Mouse (Mus musculus) stomach, embryonic 14.5 days (tissue): Measurements from ENCODE around the gene Trp53i11. TPM values are rescaled to one million over a fixed set of nuclear protein-coding genes. Genes with fewer than 3 reads are reported as not detected.

Source experiments
- ATAC-seq: fragments of 200-750 bp; cut with Nextera tagmentation; 2 replicates; pipeline ENCODE4 v1.8.0; 2017; ENCODE audit warnings: low read depth, moderate TSS enrichment; ENCODE audit not compliant: insufficient number of reproducible peaks, insufficient read depth, low FRiP score
- H3K27ac ChIP-seq: fragments of 300-500 bp; sonication (generic); 2 replicates; pipeline ENCODE4 v1.5.1; 2014; ENCODE audit warnings: mild to moderate bottlenecking, low read length, moderate library complexity, mixed read lengths
- H3K27me3 ChIP-seq: fragments of 300-500 bp; sonication (generic); 2 replicates; pipeline ENCODE4 v1.6.1; 2014; ENCODE audit warnings: low read length, control low read depth, mixed read lengths; ENCODE audit not compliant: control insufficient read depth, insufficient read depth
- H3K36me3 ChIP-seq: fragments of 300-500 bp; sonication (generic); 2 replicates; pipeline ENCODE4 v1.6.1; 2014; ENCODE audit warnings: mild to moderate bottlenecking, control low read depth, low read length, moderate library complexity, mixed read lengths; ENCODE audit not compliant: control insufficient read depth, insufficient read depth
- H3K4me1 ChIP-seq: fragments of 300-500 bp; sonication (generic); 2 replicates; pipeline ENCODE4 v1.6.1; 2014; ENCODE audit warnings: low read length, control low read depth, mixed read lengths; ENCODE audit not compliant: control insufficient read depth, insufficient read depth
- H3K4me2 ChIP-seq: fragments of 300-500 bp; sonication (generic); replicated peaks from 2 replicates; pipeline ENCODE4 v1.6.1; 2014; ENCODE audit warnings: low read depth, low read length, control low read depth
- H3K4me3 ChIP-seq: fragments of 300-500 bp; sonication (generic); 2 replicates; pipeline ENCODE4 v1.5.1; 2014; ENCODE audit warnings: low read depth, low read length, control low read depth
- H3K9ac ChIP-seq: fragments of 300-500 bp; sonication (generic); replicated peaks from 2 replicates; pipeline ENCODE4 v1.6.1; 2014; ENCODE audit warnings: low read depth, mild to moderate bottlenecking, control low read depth, low read length, moderate library complexity, mixed read lengths
- H3K9me3 ChIP-seq: fragments of 300-500 bp; sonication (generic); 2 replicates; pipeline ENCODE4 v1.6.1; 2016; ENCODE audit warnings: low read depth, low read length, control low read depth; ENCODE audit not compliant: control insufficient read depth
- WGBS: fragments of 180-500 bp; shearing (Covaris S2); extraction: QIAGEN DNeasy Blood & Tissue Kit; methylation state at CpG from one replicate; pipeline ENCODE4 v1.1.7; 2014; 5-methylcytosine and 5-hydroxymethylcytosine counted together
- polyA plus RNA-seq: library from polyadenylated mRNA; unstranded; fragments of >200 nt; fragmentation: Nextera tagmentation; extraction: Ambion mirVana; gene quantifications from 2 replicates; pipeline ENCODE4 v1.2.1, GENCODE M21; 2014

The Trp53i11 gene
- 54.6 and 56.6 TPM in 2 replicates for polyA plus RNA-seq

- no peaks in the 10 kb centered on the region for H3K27me3 ChIP-seq
- H3K4me1 ChIP-seq = peaks cover 18% of the 10 kb centered on the region
- ATAC-seq = peak; percentile 90
- peak within 1 kb of the TSS; percentile 69 for H3K9ac ChIP-seq
- WGBS = under 1% methylated on average over 69 of the region's 69 CpGs
- peak within 1 kb of the TSS; percentile 99 for H3K4me2 ChIP-seq
- H3K9me3 ChIP-seq = no peaks in the 10 kb centered on the region
- peak within 1 kb of the TSS; percentile 76 for H3K4me3 ChIP-seq
- peak within 1 kb of the TSS; percentile 52 for H3K27ac ChIP-seq
- H3K36me3 ChIP-seq = no peaks in the 10 kb centered on the region
Measured at GRCm38 (mm10) chr2:93187323-93187996, at the start of gene Trp53i11. Trp53i11 (plus strand) TSS chr2:93187548.

DNA sequence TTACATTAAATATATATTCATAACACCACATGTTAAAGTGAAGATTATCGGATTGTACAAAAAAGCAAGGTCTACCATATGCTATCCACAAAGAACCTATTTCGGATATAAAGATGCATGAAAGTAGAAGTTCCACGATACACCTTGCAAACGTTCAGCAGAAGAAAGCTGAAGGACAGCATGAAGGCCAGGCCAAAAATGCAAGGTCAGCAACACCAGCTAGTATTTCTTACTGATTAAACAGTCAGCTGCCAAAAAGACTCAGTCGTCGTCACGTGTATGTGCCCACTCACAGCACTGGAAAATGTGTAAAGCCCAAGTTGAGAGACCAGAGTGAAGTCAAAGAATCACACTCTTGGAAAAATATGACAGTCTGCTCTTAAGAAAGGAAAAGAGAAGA, 47.9 kb upstream of the Trp53i11 start:
- Histone ChIP-seq H3K27me3 (no peaks in the 10 kb centered on the region), H3K27ac (no peak overlapping the region), H3K4me1 (no peaks in the 10 kb centered on the region), H3K4me3 (no peak overlapping the region), H3K4me2 (no peak overlapping the region), H3K36me3 (no peaks in the 10 kb centered on the region), H3K9ac (no peak overlapping the region), H3K9me3 (no peaks in the 10 kb centered on the region)
- ATAC-seq = no peak
- WGBS = 84% methylated on average over 7 of the region's 7 CpGs

DNA sequence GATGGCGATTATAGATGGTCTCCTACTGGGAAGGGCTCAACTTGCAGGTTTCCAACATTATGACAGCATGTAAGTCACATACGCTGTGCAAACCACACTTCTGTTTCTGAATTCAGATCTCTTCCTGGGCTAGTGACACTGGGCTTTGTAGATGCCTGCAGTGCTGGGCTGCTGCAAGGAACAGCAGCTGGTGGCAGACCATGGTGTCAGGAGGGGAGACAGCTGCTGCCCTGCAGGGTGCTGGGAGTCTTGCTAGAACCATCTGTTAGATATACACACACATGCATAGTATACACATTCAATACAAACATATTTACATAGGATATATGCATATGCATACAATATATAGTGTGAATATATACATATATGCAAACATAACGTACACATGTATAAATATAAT, 46.0 kb upstream of the Trp53i11 start:
- Histone ChIP-seq H3K4me3 (no peak overlapping the region), H3K27me3 (no peaks in the 10 kb centered on the region), H3K9ac (no peak overlapping the region), H3K4me1 (no peaks in the 10 kb centered on the region), H3K9me3 (no peaks in the 10 kb centered on the region), H3K4me2 (no peak overlapping the region), H3K27ac (no peak overlapping the region), H3K36me3 (no peaks in the 10 kb centered on the region)
- 66% methylated on average over 3 of the region's 3 CpGs for WGBS
- ATAC-seq = no peak; the same call in 1 of the 2 replicates

DNA sequence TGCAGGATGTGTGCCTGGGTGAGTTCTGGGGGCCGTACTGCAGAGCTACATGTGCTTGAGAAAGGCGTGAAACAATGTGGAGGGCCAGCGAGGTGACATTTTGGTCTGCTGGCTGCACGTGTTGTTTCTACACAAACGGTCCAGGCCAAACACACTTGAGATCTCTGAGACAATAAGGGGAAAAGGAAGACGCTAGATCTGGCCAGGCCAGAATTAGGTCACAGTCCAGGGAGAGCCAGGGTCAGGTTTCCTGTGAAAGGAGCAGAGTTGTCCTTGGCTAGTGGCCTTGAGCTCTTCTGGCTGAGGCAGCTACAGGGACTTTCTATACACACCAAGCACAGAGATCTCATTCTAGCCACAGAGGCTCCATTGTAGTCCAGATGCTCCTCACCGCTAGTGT, 44.7 kb upstream of the Trp53i11 start:
- WGBS = 71% methylated on average over 7 of the region's 7 CpGs
- H3K9ac ChIP-seq = no peak overlapping the region
- H3K27me3 ChIP-seq = no peaks in the 10 kb centered on the region
- H3K4me3 ChIP-seq = no peak overlapping the region
- H3K4me2 ChIP-seq = no peak overlapping the region
- H3K9me3 ChIP-seq = no peaks in the 10 kb centered on the region
- H3K27ac ChIP-seq = peak overlapping the region; percentile 61; the same call in 1 of the 2 replicates
- no peaks in the 10 kb centered on the region for H3K4me1 ChIP-seq
- ATAC-seq = no peak
- no peaks in the 10 kb centered on the region for H3K36me3 ChIP-seq

DNA sequence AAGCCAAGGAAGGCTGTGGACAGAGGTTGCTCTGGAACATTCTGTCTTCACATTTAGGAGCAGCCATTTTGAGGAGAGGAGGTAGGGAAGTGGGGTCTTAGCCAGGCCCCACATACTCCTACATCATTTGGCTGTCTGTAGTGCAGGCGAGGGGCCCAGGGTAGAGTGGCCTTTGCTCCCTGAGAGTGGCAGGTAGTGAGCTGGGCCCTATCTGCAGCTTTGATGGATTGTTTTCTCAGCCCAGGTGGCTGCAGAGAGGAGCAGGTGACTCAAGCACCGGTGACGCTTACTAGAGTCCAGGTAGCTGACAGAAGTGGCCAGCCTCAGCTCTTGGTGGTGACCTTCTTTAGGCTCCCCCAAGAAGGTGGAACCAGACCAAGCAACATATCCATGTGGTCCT, 43.2 kb upstream of the Trp53i11 start:
- no peak overlapping the region for H3K9ac ChIP-seq
- H3K4me3 ChIP-seq = no peak overlapping the region
- H3K4me1 ChIP-seq = no peaks in the 10 kb centered on the region
- 66% methylated on average over 3 of the region's 3 CpGs for WGBS
- peak; percentile 48; the same call in 1 of the 2 replicates for ATAC-seq
- H3K27ac ChIP-seq = no peak overlapping the region
- H3K4me2 ChIP-seq = no peak overlapping the region
- no peaks in the 10 kb centered on the region for H3K27me3 ChIP-seq
- H3K9me3 ChIP-seq = no peaks in the 10 kb centered on the region
- no peaks in the 10 kb centered on the region for H3K36me3 ChIP-seq

DNA sequence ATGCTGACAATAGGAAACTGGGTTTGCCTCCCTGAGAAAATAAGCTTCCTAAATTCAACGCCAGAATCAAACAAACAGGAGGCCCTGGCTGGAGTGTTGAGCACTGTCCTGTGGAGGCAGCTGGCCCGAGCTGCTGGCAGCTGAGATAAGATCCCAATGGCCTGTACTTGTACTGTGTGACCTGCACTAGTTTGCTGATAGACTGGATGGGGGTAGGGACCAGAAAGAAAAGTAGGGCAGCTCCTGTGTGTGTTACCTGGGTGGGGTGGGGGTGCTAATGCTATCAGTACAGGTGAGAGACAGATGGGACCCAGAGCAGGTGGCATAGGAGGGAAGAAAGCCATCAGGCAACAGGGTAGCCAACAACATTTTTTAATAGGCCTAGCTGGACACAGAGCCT, 37.3 kb upstream of the Trp53i11 start:
- ATAC-seq = no peak
- Histone ChIP-seq H3K36me3 (no peaks in the 10 kb centered on the region), H3K9ac (no peak overlapping the region), H3K27ac (no peak overlapping the region), H3K27me3 (no peaks in the 10 kb centered on the region), H3K4me3 (no peak overlapping the region), H3K4me1 (no peaks in the 10 kb centered on the region), H3K4me2 (no peak overlapping the region), H3K9me3 (no peaks in the 10 kb centered on the region)
- WGBS = 50% methylated on average over 2 of the region's 2 CpGs

GRCm38 (mm10) chr2:93150673-93151450, 36.5 kb upstream of the Trp53i11 start:
- 62% methylated on average over 9 of the region's 9 CpGs for WGBS
- H3K9ac ChIP-seq = no peak overlapping the region
- no peaks in the 10 kb centered on the region for H3K27me3 ChIP-seq
- no peak overlapping the region for H3K4me3 ChIP-seq
- H3K4me2 ChIP-seq = no peak overlapping the region
- no peaks in the 10 kb centered on the region for H3K4me1 ChIP-seq
- H3K27ac ChIP-seq = no peak overlapping the region
- H3K36me3 ChIP-seq = no peaks in the 10 kb centered on the region
- no peak for ATAC-seq
- H3K9me3 ChIP-seq = no peaks in the 10 kb centered on the region

GRCm38 (mm10) chr2:93152191-93152601, 35.2 kb upstream of the Trp53i11 start:
- Histone ChIP-seq H3K4me3 (no peak overlapping the region), H3K27ac (no peak overlapping the region), H3K27me3 (no peaks in the 10 kb centered on the region), H3K4me2 (no peak overlapping the region), H3K9ac (no peak overlapping the region), H3K9me3 (no peaks in the 10 kb centered on the region), H3K36me3 (no peaks in the 10 kb centered on the region), H3K4me1 (no peaks in the 10 kb centered on the region)
- 71% methylated on average over 6 of the region's 6 CpGs for WGBS
- ATAC-seq = no peak
